In genomic region chr7:130855681-130856080, GRCm38 (mm10) we compare ENCODE assay signal across 12 mouse cellular contexts. TPM values are rescaled to one million over a fixed set of nuclear protein-coding genes. Genes with fewer than 3 reads are reported as not detected.
DNase-seq lines count a peak whose midpoint lies in the region; ATAC-seq and TF ChIP-seq lines count a peak whose summit lies in the region.
"Had no signal": no experiment of that assay in that cellular context is flagged by ENCODE, and none has a peak within 500 bp of the region (broad histone marks: within the 10 kb centered on the region; RNA-seq: fewer than 3 reads in every experiment).

No protein-coding gene starts in this region.

- H3K27ac ChIP-seq in stomach, postnatal 0 days (replicated peaks) = no peak overlapping the region
- no peak overlapping the region for H3K27ac ChIP-seq in hindbrain, embryonic 12.5 days
- H3K27ac ChIP-seq: embryonic facial prominence, embryonic 12.5 days; limb, embryonic 13.5 days; stomach, embryonic 15.5 days had no signal

- WGBS in stomach, postnatal 0 days = 28% methylated on average over 3 of the region's 3 CpGs
- WGBS in hindbrain, embryonic 12.5 days = 24% methylated on average over 3 of the region's 3 CpGs

- H3K9ac ChIP-seq in stomach, postnatal 0 days (ENCODE audit: low read length) = no peak overlapping the region
- no peak overlapping the region for H3K9ac ChIP-seq in hindbrain, embryonic 12.5 days
- H3K9ac ChIP-seq: embryonic facial prominence, embryonic 12.5 days; limb, embryonic 13.5 days; stomach, embryonic 15.5 days had no signal

- H3K4me2 ChIP-seq in stomach, postnatal 0 days (replicated peaks; ENCODE audit: low read depth) = no peak overlapping the region
- no peak overlapping the region for H3K4me2 ChIP-seq in hindbrain, embryonic 12.5 days (replicated peaks)
- H3K4me2 ChIP-seq: embryonic facial prominence, embryonic 12.5 days; limb, embryonic 13.5 days; stomach, embryonic 15.5 days had no signal

- ATAC-seq in cerebellum, adult (ENCODE audit: insufficient number of reproducible peaks, low FRiP score, low TSS enrichment) = peak; percentile 75; the same call in 1 of the 2 replicates
- peak; percentile 50; the same call in 1 of the 2 replicates for ATAC-seq in stomach, postnatal 0 days (ENCODE audit: low FRiP score, low TSS enrichment)
- ATAC-seq in hindbrain, embryonic 12.5 days (ENCODE audit: low FRiP score) = no peak
- ATAC-seq: intestine, postnatal 0 days had no signal

- no peak for DNase-seq in cerebellum, postnatal 4 days (ENCODE audit: low spot score in 2 of 2)
- DNase-seq in retina, postnatal 1 day = peak; percentile 38
- no peak for DNase-seq in retina, embryonic 14.5 days (ENCODE audit: low spot score)
- peak; percentile 75 for DNase-seq in gonadal fat pad, adult 2 months (ENCODE audit: low read depth)
- peak; percentile 55 for DNase-seq in stomach, postnatal 0 days (ENCODE audit: low spot score)
- no peak for DNase-seq in ovary, postnatal 14 days (ENCODE audit: low spot score)

- TF ChIP-seq CTCF in stomach, postnatal 0 days (IDR thresholded peaks at IDR 0.05; ENCODE audit: low read depth) = no peak

- H3K27me3 ChIP-seq in stomach, postnatal 0 days (ENCODE audit: control insufficient read depth, insufficient read depth, low read length) = no peaks in the 10 kb centered on the region
- H3K27me3 ChIP-seq in hindbrain, embryonic 12.5 days = no peaks in the 10 kb centered on the region
- H3K27me3 ChIP-seq: embryonic facial prominence, embryonic 12.5 days; stomach, embryonic 15.5 days had no signal

- H3K36me3 ChIP-seq in stomach, postnatal 0 days (ENCODE audit: control insufficient read depth, insufficient read depth, low read length) = no peaks in the 10 kb centered on the region
- H3K36me3 ChIP-seq in hindbrain, embryonic 12.5 days = no peaks in the 10 kb centered on the region
- H3K36me3 ChIP-seq: embryonic facial prominence, embryonic 12.5 days; limb, embryonic 13.5 days; stomach, embryonic 15.5 days had no signal

- no peaks in the 10 kb centered on the region for H3K9me3 ChIP-seq in stomach, postnatal 0 days (ENCODE audit: control insufficient read depth, low read length)
- no peaks in the 10 kb centered on the region for H3K9me3 ChIP-seq in hindbrain, embryonic 12.5 days (replicated peaks)
- H3K9me3 ChIP-seq: embryonic facial prominence, embryonic 12.5 days; limb, embryonic 13.5 days; stomach, embryonic 15.5 days had no signal

- H3K4me3 ChIP-seq in stomach, postnatal 0 days (ENCODE audit: low read depth, low read length) = no peak overlapping the region
- no peak overlapping the region for H3K4me3 ChIP-seq in hindbrain, embryonic 12.5 days
- H3K4me3 ChIP-seq: embryonic facial prominence, embryonic 12.5 days; limb, embryonic 13.5 days; stomach, embryonic 15.5 days had no signal

- TF ChIP-seq EP300 in stomach, postnatal 0 days (optimal IDR thresholded peaks at IDR 0.05) = no peak

- H3K4me1 ChIP-seq in stomach, postnatal 0 days (replicated peaks; ENCODE audit: control insufficient read depth, insufficient read depth) = no peaks in the 10 kb centered on the region; the same call in 1 of the 2 replicates
- peaks cover 19% of the 10 kb centered on the region for H3K4me1 ChIP-seq in hindbrain, embryonic 12.5 days
- H3K4me1 ChIP-seq: stomach, embryonic 15.5 days had no signal

RNA-seq across cellular contexts. Expression of gene Plekha1, which starts 9.9 kb away (rescaled TPM):
- 77.5 and 85.0 TPM in 2 replicates for polyA plus RNA-seq in gonadal fat pad, adult 2 months (2012; rRNA removed)
- polyA plus RNA-seq in stomach, postnatal 0 days (2015; fragmentation: Nextera tagmentation; extraction: Ambion mirVana) = 32.1 and 34.1 TPM in 2 replicates
- polyA plus RNA-seq in hindbrain, embryonic 12.5 days (2016; fragmentation: Nextera tagmentation; extraction: Ambion mirVana) = 56.5 and 59.0 TPM in 2 replicates

Comparison
In these comparisons a context has a peak if more than half of its experiments do, and no peak if none do; other contexts are left out.
1. DNase-seq: peak in retina, postnatal 1 day (single experiment), gonadal fat pad, adult 2 months (single experiment) and stomach, postnatal 0 days (single experiment); none in cerebellum, postnatal 4 days (0 of 2), retina, embryonic 14.5 days (single experiment) and ovary, postnatal 14 days (single experiment).